Mouse (Mus musculus): ENCODE results near the gene Pid1. TPM values are rescaled to one million over a fixed set of nuclear protein-coding genes. Genes with fewer than 3 reads are reported as not detected.

Gene Pid1
- polyA plus RNA-seq, 1 experiment from 2014 or later = 9.7 TPM

DNA sequence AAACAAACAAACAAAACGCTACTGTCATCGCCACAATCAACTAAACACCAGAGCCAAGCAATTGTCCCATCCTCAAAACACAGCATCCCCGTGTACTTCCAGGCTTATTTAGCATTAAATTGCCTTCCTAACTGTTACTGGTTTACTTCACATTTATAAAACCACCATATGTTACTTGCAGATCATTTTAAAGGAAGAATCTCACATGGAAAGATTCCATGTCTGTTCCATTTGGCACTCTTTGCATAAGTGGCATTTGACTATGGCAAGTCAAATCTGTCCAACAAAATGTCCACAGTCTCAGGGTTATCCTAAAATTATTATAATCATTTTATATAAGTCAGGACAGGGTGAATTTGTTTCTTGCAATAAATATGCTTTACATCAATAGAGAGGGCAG is 32.8 kb upstream of the Pid1 start:
- H3K4me2 ChIP-seq (ENCODE audit: low read depth, low read length) = no peak overlapping the region
- no peaks in the 10 kb centered on the region; the same call in 1 of the 2 replicates for H3K27me3 ChIP-seq (ENCODE audit: control insufficient read depth, insufficient read depth, low read length)
- H3K36me3 ChIP-seq (ENCODE audit: control insufficient read depth, insufficient read depth) = no peaks in the 10 kb centered on the region
- no peak overlapping the region for H3K9ac ChIP-seq (ENCODE audit: low read length)
- H3K27ac ChIP-seq (ENCODE audit: low read length) = no peak overlapping the region
- no peak overlapping the region for H3K4me3 ChIP-seq (ENCODE audit: low read length)
- no peaks in the 10 kb centered on the region for H3K4me1 ChIP-seq (ENCODE audit: control insufficient read depth, insufficient read depth, low read length)
- H3K9me3 ChIP-seq (replicated peaks; ENCODE audit: control insufficient read depth, low read length) = no peaks in the 10 kb centered on the region
- 80% methylated on average over 3 of the region's 3 CpGs for WGBS
- ATAC-seq (replicated peaks; ENCODE audit: extremely low read depth, insufficient read depth, low FRiP score) = no peak

DNA sequence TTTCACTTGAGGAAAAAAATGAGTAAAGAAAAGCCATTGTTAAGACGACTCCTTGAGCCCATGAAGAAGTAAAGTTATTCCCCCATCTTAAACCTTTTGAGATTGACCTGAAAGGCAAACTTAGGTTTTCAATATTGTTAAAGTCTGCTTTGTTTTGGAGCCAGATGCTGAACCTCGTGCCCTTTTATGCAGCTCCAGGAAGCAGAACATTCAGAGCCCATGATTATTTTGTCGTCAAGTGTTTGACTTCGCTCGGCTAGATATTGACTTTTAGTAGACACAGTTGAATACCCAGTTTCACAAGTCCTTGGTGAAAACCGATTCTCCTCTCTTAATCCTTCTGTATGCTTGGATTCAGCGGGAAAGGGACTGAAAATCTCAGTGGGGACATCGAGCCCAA is 31.9 kb upstream of the Pid1 start:
- 78% methylated on average over 8 of the region's 8 CpGs for WGBS
- H3K27ac ChIP-seq (ENCODE audit: low read length) = no peak overlapping the region
- no peak for ATAC-seq (replicated peaks; ENCODE audit: extremely low read depth, insufficient read depth, low FRiP score)

DNA sequence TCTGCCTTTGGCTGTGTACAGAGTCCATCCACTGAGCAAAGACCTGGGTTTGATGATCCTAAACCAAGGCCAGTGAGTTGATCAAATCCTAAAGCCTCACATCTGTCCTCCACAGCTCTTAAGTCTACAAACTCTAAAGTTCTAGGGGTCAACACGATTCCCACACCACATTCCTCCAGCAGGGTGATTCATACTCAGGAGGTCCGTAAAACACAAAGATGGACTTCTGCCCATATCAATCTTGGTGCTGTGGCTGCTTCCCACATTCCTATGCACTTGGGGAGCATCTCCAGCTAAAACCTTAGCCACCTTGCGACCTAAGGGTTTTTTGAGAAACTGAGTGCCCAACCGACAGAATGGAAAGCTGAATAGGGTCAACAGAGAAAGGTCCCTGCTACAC is 27.0 kb upstream of the Pid1 start:
- Histone ChIP-seq H3K27ac (ENCODE audit: low read length) (no peak overlapping the region), H3K27me3 (ENCODE audit: control insufficient read depth, insufficient read depth, low read length) (no peaks in the 10 kb centered on the region; the same call in 1 of the 2 replicates), H3K36me3 (ENCODE audit: control insufficient read depth, insufficient read depth) (no peaks in the 10 kb centered on the region), H3K9ac (ENCODE audit: low read length) (no peak overlapping the region), H3K4me1 (ENCODE audit: control insufficient read depth, insufficient read depth, low read length) (no peaks in the 10 kb centered on the region), H3K9me3 (replicated peaks; ENCODE audit: control insufficient read depth, low read length) (no peaks in the 10 kb centered on the region), H3K4me3 (ENCODE audit: low read length) (no peak overlapping the region), H3K4me2 (ENCODE audit: low read depth, low read length) (no peak overlapping the region)
- ATAC-seq (replicated peaks; ENCODE audit: extremely low read depth, insufficient read depth, low FRiP score) = no peak
- 87% methylated on average over 4 of the region's 4 CpGs for WGBS

More for the DNA sequence above, 31.9 kb upstream of the Pid1 start:
- no peak overlapping the region for H3K4me2 ChIP-seq (ENCODE audit: low read depth, low read length)
- H3K9ac ChIP-seq (ENCODE audit: low read length) = no peak overlapping the region
- H3K4me3 ChIP-seq (ENCODE audit: low read length) = no peak overlapping the region
- no peaks in the 10 kb centered on the region for H3K9me3 ChIP-seq (replicated peaks; ENCODE audit: control insufficient read depth, low read length)
- H3K27me3 ChIP-seq (ENCODE audit: control insufficient read depth, insufficient read depth, low read length) = no peaks in the 10 kb centered on the region; the same call in 1 of the 2 replicates
- H3K36me3 ChIP-seq (ENCODE audit: control insufficient read depth, insufficient read depth) = no peaks in the 10 kb centered on the region
- H3K4me1 ChIP-seq (ENCODE audit: control insufficient read depth, insufficient read depth, low read length) = no peaks in the 10 kb centered on the region

DNA sequence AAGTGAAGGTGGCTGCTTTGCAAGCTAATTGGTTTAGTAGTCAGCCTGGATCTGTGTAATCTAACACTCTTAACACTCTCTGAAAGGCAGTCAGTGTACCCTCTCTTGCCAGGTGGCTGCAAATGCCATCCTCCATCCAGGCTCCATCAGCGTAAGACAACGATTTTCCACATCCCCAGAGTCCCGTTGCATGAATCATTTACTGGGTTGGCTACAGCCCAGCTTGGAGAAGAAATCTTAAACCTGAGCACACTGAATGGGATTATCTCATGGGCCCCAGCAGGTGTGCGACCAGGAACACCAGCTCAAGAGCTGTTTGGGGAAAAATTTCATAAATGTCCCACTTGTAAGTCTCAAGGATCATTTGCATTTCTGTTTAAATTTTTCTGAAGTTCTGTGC is 23.6 kb upstream of the Pid1 start:
- Histone ChIP-seq H3K27ac (ENCODE audit: low read length) (no peak overlapping the region), H3K4me1 (ENCODE audit: control insufficient read depth, insufficient read depth, low read length) (no peaks in the 10 kb centered on the region), H3K4me3 (ENCODE audit: low read length) (no peak overlapping the region), H3K36me3 (ENCODE audit: control insufficient read depth, insufficient read depth) (no peaks in the 10 kb centered on the region), H3K9ac (ENCODE audit: low read length) (no peak overlapping the region), H3K27me3 (ENCODE audit: control insufficient read depth, insufficient read depth, low read length) (no peaks in the 10 kb centered on the region), H3K9me3 (replicated peaks; ENCODE audit: control insufficient read depth, low read length) (no peaks in the 10 kb centered on the region), H3K4me2 (ENCODE audit: low read depth, low read length) (no peak overlapping the region)
- WGBS = 57% methylated on average over 4 of the region's 4 CpGs
- ATAC-seq (replicated peaks; ENCODE audit: extremely low read depth, insufficient read depth, low FRiP score) = no peak

DNA sequence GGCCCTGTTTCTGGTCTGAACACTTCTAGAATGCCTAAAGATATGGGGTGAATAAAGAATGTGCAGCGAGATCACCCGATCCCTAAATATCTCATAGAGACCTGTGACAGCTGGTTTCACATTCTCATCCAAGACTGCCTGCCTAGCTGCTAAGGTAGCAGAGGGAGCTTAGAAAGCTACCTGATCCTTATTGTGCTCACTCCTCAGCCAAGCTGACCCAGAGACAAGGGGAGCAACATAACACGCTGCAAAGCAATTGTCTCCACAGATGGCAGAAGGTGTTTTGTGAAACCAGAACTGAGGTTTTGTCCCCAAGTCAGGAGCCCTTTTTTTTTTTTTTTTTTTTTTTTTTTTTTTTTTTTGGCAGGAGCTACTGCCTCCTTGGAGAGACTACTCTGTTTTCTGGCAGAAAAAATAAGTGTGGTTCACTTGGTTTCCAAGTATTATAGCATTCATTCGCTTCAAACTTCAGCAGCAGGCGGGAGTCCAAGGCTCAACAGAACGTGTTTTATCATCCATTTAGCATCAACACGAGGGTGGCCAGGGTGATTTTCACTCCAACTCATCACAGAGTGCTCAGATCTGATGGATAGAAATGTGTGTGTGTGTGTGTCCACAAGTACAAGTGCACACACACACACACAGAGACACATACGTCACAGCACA is 22.6 kb upstream of the Pid1 start:
- H3K27ac ChIP-seq (ENCODE audit: low read length) = no peak overlapping the region
- no peaks in the 10 kb centered on the region for H3K27me3 ChIP-seq (ENCODE audit: control insufficient read depth, insufficient read depth, low read length)
- no peak overlapping the region for H3K4me2 ChIP-seq (ENCODE audit: low read depth, low read length)
- H3K36me3 ChIP-seq (ENCODE audit: control insufficient read depth, insufficient read depth) = no peaks in the 10 kb centered on the region
- WGBS = 62% methylated on average over 8 of the region's 8 CpGs
- H3K9me3 ChIP-seq (replicated peaks; ENCODE audit: control insufficient read depth, low read length) = no peaks in the 10 kb centered on the region
- ATAC-seq (replicated peaks; ENCODE audit: extremely low read depth, insufficient read depth, low FRiP score) = no peak
- H3K9ac ChIP-seq (ENCODE audit: low read length) = no peak overlapping the region
- no peak overlapping the region for H3K4me3 ChIP-seq (ENCODE audit: low read length)
- no peaks in the 10 kb centered on the region for H3K4me1 ChIP-seq (ENCODE audit: control insufficient read depth, insufficient read depth, low read length)

DNA sequence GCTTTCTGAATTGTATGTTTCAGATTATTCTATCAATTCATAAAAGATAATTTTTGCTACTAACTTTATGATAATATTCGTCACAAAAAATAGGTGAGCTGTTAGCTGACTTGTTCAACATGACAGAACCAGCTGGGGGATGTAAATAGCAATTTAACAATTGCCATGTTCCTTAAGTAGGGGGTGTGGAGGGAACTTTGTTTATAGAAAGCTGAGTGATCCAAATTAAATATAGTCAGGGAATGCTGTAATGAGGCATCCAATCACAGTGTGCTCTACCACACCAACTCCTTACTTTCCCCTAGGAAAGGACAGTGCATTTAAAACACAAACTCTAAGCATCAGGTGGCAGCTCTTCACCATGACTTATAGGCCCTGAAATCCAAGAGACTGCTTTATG is 18.7 kb upstream of the Pid1 start:
- no peak for ATAC-seq (replicated peaks; ENCODE audit: extremely low read depth, insufficient read depth, low FRiP score)
- no peak overlapping the region for H3K9ac ChIP-seq (ENCODE audit: low read length)
- H3K36me3 ChIP-seq (ENCODE audit: control insufficient read depth, insufficient read depth) = no peaks in the 10 kb centered on the region
- H3K27me3 ChIP-seq (ENCODE audit: control insufficient read depth, insufficient read depth, low read length) = no peaks in the 10 kb centered on the region
- no peaks in the 10 kb centered on the region for H3K9me3 ChIP-seq (replicated peaks; ENCODE audit: control insufficient read depth, low read length)
- 67% methylated on average over 1 of the region's 1 CpGs for WGBS
- no peak overlapping the region for H3K4me2 ChIP-seq (ENCODE audit: low read depth, low read length)
- H3K4me1 ChIP-seq (ENCODE audit: control insufficient read depth, insufficient read depth, low read length) = no peaks in the 10 kb centered on the region
- no peak overlapping the region for H3K27ac ChIP-seq (ENCODE audit: low read length)
- H3K4me3 ChIP-seq (ENCODE audit: low read length) = no peak overlapping the region

DNA sequence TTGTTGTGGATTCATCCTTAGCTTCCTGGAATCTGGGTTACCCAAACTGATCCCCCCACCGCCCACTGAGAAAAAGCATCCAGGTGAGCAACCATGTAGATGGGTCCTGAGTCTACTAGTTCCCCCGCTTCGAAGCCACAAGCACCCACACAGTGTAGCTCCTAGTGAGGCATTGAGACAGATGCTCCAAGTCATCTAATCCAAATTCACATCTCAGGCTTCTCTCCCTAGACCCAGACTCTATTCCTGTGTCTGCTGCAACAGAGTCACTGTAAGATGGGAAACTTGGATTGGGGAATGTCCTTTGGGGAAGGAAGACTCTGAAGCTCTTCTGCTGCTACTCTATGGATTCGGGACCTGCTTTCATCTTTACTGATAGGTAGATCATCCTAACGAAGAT is 18.1 kb upstream of the Pid1 start:
- H3K4me1 ChIP-seq (ENCODE audit: control insufficient read depth, insufficient read depth, low read length) = no peaks in the 10 kb centered on the region
- H3K36me3 ChIP-seq (ENCODE audit: control insufficient read depth, insufficient read depth) = no peaks in the 10 kb centered on the region
- no peak overlapping the region for H3K9ac ChIP-seq (ENCODE audit: low read length)
- no peaks in the 10 kb centered on the region for H3K27me3 ChIP-seq (ENCODE audit: control insufficient read depth, insufficient read depth, low read length)
- WGBS = 87% methylated on average over 5 of the region's 5 CpGs
- no peak overlapping the region for H3K4me2 ChIP-seq (ENCODE audit: low read depth, low read length)
- no peak overlapping the region for H3K27ac ChIP-seq (ENCODE audit: low read length)
- no peaks in the 10 kb centered on the region for H3K9me3 ChIP-seq (replicated peaks; ENCODE audit: control insufficient read depth, low read length)
- H3K4me3 ChIP-seq (ENCODE audit: low read length) = no peak overlapping the region
- no peak for ATAC-seq (replicated peaks; ENCODE audit: extremely low read depth, insufficient read depth, low FRiP score)

DNA sequence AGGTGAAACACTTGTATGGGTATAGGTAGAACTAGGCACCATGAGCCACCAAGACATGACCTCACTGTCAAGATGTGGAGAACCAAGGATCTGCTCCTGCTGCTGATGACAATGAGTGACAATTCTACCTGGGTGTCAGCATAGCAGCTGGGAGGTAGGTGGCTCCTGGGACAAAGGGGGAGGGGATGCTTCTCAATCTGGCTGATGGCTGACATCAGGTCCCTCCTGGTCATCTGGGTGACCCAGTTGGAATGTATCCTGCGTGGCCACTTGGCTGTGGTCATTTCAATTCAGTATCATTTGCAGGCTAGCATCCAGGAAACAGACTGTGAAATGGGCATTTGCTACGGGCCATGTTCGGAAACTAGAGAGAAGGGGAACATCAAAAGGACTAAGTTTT is 16.9 kb upstream of the Pid1 start:
- Histone ChIP-seq H3K27ac (ENCODE audit: low read length) (no peak overlapping the region), H3K9me3 (replicated peaks; ENCODE audit: control insufficient read depth, low read length) (no peaks in the 10 kb centered on the region), H3K36me3 (ENCODE audit: control insufficient read depth, insufficient read depth) (no peaks in the 10 kb centered on the region), H3K4me2 (ENCODE audit: low read depth, low read length) (no peak overlapping the region), H3K27me3 (ENCODE audit: control insufficient read depth, insufficient read depth, low read length) (no peaks in the 10 kb centered on the region), H3K9ac (ENCODE audit: low read length) (no peak overlapping the region), H3K4me3 (ENCODE audit: low read length) (no peak overlapping the region), H3K4me1 (ENCODE audit: control insufficient read depth, insufficient read depth, low read length) (no peaks in the 10 kb centered on the region)
- no peak for ATAC-seq (replicated peaks; ENCODE audit: extremely low read depth, insufficient read depth, low FRiP score)
- 82% methylated on average over 3 of the region's 3 CpGs for WGBS

DNA sequence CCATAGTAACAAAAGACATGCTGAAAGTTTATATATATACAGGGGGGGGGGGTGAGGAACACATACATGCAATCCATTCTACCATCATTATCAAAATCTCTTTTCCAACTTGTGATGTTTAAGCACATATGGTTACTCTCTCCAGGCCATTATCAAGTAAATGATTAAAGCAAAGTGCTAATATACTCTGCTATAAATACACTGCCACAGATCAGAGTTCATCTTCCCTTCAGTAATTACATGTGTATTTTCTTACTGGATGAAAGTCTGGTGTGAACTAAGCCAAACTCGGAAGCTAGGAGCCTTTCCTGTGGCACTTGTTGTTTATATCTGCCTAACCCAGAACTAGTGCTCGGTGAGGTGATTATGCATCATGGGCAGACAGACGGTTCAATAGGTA is 3.8 kb upstream of the Pid1 start:
- Histone ChIP-seq H3K9ac (ENCODE audit: low read length) (no peak overlapping the region), H3K36me3 (ENCODE audit: control insufficient read depth, insufficient read depth) (no peaks in the 10 kb centered on the region), H3K27me3 (ENCODE audit: control insufficient read depth, insufficient read depth, low read length) (no peaks in the 10 kb centered on the region), H3K9me3 (replicated peaks; ENCODE audit: control insufficient read depth, low read length) (no peaks in the 10 kb centered on the region), H3K4me2 (ENCODE audit: low read depth, low read length) (no peak overlapping the region), H3K4me3 (ENCODE audit: low read length) (no peak overlapping the region), H3K27ac (ENCODE audit: low read length) (no peak overlapping the region), H3K4me1 (ENCODE audit: control insufficient read depth, insufficient read depth, low read length) (no peaks in the 10 kb centered on the region)
- ATAC-seq (replicated peaks; ENCODE audit: extremely low read depth, insufficient read depth, low FRiP score) = no peak
- WGBS = 70% methylated on average over 3 of the region's 3 CpGs
